Mouse (Mus musculus) erythroblast, adult 5-6 weeks (primary cell): ENCODE data around the gene Epha2. TPM values are rescaled to one million over a fixed set of nuclear protein-coding genes. Genes with fewer than 3 reads are reported as not detected.

Experiments used
- ATAC-seq: replicated peaks from 2 replicates; pipeline ENCODE4 v1.8.0; 2016; ENCODE audit warnings: moderate number of reproducible peaks, mild to moderate bottlenecking, moderate TSS enrichment, inconsistent platforms; ENCODE audit not compliant: poor library complexity, low FRiP score, severe bottlenecking
- total RNA-seq, 2 experiments: library from RNA; stranded (forward) in 1 of 2; stranded (reverse) in 1 of 2; fragments of 150-400 nt in 1 of 2; fragments of 200-764, 138-1000 nt in 1 of 2; gene quantifications; 2 replicates each; pipeline versions ENCODE4 v1.2.3 to v1.2.4; 2015 to 2017; ENCODE audit warnings: low replicate concordance in 2 of 2

Epha2 gene
- total RNA-seq, 2 experiments from 2014 or later, result not detected

- ATAC-seq, result no peak
Observed at GRCm38 (mm10) chr4:141278154-141278553, 22.9 kb upstream of the Epha2 start.

DNA sequence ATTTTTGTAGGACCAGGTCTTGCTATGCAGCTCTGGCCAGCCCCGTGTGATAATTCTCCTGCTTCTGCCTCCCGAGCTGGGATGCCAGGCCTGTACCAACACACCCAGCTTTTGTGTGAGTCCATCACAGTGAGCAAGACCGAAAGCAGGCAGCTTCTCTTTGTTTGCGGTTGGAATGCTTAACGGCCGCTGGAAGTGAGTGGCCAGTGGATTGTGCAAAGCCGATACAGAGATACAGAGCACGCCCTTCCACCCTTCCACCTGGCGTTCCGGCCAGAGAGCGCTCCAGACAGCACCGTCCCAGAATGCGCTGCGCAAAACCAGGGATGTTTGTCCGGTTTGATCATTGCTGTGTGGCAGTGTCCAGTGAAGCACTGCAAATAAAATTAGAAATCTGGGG, 21.7 kb upstream of the Epha2 start:
- no peak for ATAC-seq

GRCm38 (mm10) chr4:141279783-141280182, 21.3 kb upstream of the Epha2 start:
- ATAC-seq, result no peak

DNA sequence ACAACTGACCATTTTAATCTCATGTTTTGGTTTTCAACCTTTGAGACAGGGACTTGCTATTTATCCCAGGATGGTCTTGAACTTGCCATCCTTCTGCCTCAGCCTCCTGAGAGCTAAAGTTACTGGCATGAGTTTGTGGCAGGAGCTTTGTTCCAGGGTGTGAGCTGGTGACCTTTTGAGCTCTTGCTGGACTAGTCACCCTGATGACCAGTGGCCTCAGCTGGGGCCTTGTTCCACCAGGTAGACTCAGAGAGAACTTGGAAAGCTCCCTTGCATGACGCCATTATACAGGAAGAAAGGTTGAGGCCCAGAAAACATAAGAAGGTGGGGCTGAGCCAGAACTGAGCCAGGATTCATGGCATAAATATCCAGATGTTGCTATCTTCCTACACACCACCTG, 20.6 kb upstream of the Epha2 start:
- ATAC-seq, result no peak

- ATAC-seq, result no peak
Observed at GRCm38 (mm10) chr4:141281153-141281552, 19.9 kb upstream of the Epha2 start.

DNA sequence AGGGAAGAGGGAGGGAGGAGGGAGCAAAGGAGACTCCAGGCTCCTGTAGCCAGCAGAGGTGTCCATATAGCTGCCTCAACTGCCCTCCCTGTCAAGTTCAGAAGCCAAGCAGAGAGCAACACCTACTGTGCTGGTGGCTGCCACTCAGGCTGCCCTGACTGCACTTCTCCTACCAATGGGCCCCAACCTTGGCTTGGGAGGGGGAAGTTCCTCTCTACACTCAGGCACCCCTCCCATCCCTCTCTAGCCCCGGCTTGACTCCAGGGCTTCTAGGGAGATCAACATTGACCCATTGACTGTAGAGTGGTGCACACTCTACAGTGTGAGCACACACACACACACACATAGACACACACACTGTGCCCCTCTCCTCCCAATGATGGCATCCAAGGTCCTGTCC, 19.5 kb upstream of the Epha2 start:
- no peak for ATAC-seq

DNA sequence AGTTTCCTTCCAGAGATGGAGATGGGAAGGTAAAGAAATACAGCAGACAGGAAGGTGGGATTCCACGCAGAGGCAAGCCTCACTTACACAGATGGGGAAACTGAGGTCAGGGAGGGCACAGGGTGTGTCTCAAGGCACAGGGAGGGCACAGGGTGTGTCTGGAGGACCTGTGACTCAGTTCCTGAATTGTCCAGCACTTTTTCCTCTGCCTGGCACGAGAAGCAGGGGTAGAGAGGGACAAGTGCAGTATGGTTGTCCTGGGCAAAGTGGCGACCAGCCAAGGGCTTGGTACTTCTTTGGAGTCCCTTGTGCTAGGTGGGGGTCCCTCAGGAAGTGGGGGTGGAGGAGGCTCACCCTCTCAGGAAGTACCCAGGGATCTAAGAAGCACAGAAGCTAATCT, 19.0 kb upstream of the Epha2 start:
- no peak for ATAC-seq

GRCm38 (mm10) chr4:141282623-141283022, 18.4 kb upstream of the Epha2 start:
- no peak for ATAC-seq

DNA sequence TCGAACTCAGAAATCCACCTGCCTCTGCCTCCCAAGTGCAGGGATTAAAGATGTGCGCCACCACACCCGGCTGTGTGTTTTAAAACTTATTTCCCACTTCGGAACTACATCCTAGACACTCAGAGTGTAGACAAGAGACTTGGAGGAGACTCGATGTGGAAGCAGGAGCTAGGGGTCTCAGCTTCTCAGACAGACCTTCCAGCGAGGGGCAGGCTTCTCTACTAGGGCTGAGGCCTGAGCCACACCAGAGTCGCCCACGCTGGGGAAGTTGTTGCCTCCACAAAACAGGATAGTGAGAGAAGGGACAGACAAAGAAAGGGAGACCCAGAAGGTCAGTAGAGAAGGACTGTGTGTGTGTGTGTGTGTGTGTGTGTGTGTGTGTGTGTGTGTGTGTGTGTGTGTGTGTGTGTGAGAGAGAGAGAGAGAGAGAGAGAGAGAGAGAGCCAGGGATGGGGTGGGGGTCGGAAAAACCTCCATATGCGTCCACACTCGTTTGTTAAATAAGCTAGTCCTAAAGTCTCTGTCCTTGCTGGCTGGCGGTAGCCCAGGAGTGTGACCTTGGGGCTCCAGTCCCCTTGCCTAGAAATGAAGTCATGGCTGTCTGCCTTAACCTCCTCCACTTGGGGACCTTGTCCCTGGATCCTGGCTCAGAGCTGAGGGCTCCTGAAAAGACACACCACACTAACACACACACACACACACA, 17.7 kb upstream of the Epha2 start:
- no peak for ATAC-seq

- ATAC-seq, result no peak
Observed at GRCm38 (mm10) chr4:141283879-141284411, 17.1 kb upstream of the Epha2 start.

DNA sequence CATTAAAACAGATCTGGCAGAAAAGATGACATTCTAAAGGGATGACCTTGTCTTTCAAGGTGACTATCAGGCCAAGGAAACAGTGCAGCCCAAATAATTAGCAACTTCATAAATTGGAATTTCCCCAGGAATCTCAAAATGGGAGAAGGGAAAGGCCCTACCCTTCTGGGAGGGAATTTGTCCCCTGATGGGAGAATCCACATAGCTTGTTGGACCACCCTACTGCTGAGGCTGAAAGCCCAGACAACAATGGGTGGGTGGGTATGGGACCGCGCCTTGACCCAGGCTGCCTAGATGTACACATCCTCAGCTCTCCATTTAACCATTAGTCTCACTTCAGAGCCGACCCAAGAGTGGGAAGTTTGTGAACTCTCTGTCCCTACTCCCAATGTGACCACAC, 16.6 kb upstream of the Epha2 start:
- no peak for ATAC-seq

- no peak for ATAC-seq
Observed at GRCm38 (mm10) chr4:141285128-141285527, 15.9 kb upstream of the Epha2 start.

DNA sequence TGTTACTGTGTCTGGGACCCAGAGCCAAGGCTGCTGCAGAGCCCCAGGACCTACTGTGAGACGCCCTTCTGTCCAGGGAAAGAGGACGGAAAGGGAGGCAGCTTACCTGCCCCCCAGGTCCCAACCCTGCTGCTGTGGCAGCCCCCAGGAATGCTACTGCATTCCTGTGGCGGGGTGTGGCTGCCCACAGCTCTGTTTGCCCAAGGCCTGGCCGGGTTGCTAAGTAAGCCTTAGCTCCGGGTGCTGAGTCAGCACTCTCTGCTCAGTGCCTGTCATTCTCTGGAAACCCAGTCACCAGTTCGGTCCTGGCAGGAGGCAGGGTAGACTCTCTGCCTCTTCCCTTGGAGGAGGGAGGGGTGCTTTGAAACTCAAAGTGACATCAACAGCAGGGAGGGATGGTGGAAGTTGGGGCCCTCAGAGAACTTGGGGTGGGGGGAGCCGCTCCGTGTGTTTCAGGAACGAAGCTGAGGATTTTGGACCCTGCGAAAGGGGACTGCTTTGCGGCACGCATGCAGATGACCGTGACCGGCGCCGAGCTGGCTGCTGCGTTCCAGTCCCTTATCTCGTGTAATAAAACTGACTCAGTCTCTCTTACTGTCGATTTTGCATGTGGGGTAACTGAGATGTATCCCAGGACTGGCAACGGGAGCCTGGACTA, 14.1 kb upstream of the Epha2 start:
- no peak for ATAC-seq

DNA sequence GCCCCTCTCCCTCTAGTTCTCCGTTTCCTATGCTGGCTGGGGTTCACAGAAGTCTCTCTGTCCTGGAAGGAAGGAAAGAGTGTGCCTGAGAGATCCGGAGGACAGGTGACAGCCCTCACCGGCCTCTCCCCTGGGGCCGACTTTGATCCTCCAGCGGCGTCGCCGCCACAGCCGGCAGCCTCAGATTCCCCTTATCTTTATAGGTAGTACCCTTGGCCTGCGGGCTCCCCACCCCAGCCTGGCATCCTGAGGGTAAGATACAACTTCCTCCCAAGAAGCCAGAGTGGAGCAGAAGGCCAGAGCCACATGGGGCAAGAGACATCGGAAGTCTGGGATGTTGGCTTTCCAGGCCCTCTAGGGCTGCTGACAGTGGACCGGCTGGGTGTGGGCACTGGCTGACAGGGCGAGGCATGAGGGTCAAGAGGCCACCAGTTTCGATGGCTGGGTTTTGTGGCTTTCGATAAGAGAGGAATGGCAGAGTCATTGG, 13.5 kb upstream of the Epha2 start:
- ATAC-seq, result no peak

DNA sequence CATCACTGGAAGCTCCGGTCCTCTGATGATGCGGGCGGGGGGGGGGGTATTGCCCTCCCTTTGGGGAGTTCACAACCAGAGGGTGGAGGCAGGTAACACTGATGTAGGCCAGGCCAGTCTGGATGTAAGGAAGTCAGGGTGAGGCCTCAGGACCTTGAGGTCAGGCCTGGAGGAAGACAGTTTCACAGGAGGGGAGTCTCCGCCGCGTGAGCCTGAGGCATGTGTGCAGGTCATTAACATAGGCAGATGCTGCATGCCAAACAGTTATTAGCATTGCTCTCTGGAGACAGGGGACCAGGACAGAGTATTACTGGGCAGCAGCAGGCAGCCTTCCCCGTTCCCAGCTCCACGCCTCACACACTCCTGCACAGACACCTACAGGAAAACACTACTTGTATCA, 12.9 kb upstream of the Epha2 start:
- ATAC-seq, result no peak

- ATAC-seq, result no peak
Observed at GRCm38 (mm10) chr4:141291571-141292375, 9.3 kb upstream of the Epha2 start.

- no peak for ATAC-seq
Observed at GRCm38 (mm10) chr4:141295774-141296186, 5.3 kb upstream of the Epha2 start.

DNA sequence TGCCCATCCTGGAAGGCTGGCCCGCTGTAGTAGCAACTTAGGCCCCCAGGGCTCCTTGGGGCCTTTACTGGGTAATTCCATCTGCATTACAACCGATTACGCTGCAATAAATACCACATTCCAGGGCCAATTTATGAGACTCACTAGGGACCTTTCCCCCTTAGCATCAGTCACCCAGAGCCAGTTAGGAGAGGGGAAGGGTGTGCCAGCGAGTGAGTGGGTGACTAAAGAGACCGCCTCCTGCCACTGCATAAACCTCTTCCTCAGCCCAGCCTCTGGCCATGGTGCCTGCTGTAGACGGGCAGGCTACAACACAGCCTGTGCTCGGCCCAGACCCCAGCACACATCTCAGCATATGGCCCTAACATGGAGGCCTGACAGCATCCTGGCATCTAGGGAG, 3.1 kb upstream of the Epha2 start:
- no peak for ATAC-seq

DNA sequence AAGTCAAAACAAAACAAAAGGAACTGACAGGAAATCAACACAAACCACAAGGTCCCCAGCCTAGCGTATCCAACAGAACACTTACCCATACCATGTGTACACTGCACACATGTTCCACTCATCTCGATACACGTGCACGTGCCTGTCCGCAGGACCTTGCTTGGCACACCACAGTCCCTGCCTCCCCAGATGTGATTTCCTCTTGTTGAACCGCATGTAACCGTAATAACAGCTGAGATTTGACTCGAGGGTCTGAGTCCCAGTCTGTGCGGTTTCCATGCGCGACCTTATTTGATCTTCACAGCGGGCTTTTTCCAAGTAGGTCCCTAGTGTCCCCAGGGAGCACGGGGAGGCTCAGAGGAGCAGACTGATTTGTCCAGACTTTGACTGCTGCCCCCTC, 1.7 kb upstream of the Epha2 start:
- no peak for ATAC-seq

GRCm38 (mm10) chr4:141300196-141300595, 844 bp upstream of the Epha2 start:
- ATAC-seq, result no peak
